Mouse (Mus musculus): ENCODE measurements around the gene Gpr61.

DNA sequence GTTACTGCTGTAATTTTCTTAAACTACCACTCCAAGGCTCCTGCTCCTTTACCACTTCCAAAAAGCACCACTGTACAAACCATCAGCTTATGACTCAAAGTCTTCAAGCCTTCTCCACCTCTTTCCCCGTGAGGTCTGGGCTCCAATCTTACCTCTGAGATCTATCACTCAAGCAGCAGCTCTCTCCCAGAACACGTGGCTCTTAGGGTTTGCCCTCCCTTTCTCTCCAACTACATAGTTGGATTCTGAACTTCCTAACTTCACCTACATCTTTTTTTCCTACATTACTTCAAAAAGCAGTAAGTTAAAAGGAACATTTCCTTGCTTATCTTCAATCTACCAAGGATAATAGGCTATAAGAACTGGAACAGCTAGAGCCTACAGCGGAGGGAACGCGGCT, 26.2 kb downstream of the Gpr61 start:
- TF ChIP-seq CTCF (IDR thresholded peaks at IDR 0.05; ENCODE audit: extremely low read depth, insufficient read length, insufficient replicate concordance, low read depth, low read length) (no peak), POLR2A (IDR thresholded peaks at IDR 0.05; ENCODE audit: low read depth, low read length) (no peak)

All from small intestine, adult 2 months (tissue).